Mouse (Mus musculus) cerebellum, adult (tissue): Measurements from ENCODE around the gene Trip13.

Source experiments
- ATAC-seq: cut with Nextera tagmentation; 2 replicates; pipeline ENCODE4 v1.9.2; 2017; ENCODE audit warnings: mild to moderate bottlenecking, moderate library complexity, mixed read lengths; ENCODE audit not compliant: insufficient number of reproducible peaks, low FRiP score, low TSS enrichment

Trip13 gene

DNA sequence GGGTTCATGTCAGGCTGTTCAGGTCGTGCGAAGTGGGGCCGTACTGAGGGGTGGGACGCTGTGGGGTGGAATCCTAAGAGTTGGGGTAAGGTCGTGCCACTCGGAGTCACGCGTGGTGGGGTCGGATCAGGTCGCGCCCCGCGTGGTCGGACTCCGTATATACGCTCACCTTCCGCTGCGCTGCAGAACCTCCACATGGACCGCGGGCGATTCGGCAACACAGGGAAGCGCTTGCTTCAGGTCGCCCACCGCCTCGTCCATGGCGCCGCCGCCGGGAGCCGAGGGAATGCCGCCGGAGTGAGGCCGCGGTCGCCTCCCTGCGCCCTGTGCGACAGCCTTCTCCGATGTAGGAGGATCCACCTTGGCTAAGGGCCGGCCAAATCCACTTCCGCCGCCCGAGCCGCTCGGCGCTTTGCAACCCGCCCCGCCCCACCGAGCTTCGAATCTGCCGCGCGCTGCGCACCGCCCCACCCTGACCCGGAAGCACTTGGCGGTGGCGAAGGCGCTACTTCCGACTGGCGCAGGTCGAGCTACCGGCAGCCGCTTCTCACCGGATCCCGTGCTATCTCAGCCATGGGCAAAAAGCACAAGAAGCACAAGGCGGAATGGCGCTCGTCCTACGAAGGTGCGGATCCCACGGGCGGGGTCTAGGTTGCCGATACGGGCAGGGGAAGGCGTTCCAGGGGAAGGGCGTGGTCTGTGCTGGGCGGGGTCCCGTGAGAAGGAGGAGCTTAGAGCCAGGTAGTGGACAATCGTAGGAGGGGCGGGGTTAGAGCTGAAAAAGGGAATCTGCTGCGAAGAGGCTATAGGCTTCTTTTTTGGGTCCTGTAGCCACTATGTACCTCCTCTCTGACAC, at the start of gene Trip13, which contains the start of gene Brd9:
Gene Trip13 (minus strand): TSS at position 464 of the 856 bp plus-strand sequence.
Gene Brd9 (plus strand): TSS at position 491 of the 856 bp plus-strand sequence.
- ATAC-seq: peak; percentile 89

DNA sequence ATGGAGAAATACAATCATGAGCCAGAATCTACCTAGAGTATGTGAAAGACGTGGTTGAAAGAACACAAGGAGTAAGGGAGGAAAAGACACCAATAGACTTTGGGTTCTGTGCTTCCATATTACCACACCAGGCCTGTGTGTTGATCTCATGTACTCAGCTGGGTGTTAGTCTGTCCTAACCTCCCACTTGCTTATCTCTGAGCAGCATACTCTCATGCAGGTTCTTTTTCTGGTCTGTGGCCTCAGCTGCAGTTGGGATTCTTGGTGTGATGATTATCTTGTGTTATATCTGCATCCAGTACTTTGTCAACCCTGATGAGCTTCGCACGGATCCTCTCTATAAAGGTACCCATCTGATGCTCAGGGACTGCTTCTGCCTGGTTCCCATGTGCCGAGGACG, 39.4 kb upstream of the Trip13 start:
- ATAC-seq: no peak

DNA sequence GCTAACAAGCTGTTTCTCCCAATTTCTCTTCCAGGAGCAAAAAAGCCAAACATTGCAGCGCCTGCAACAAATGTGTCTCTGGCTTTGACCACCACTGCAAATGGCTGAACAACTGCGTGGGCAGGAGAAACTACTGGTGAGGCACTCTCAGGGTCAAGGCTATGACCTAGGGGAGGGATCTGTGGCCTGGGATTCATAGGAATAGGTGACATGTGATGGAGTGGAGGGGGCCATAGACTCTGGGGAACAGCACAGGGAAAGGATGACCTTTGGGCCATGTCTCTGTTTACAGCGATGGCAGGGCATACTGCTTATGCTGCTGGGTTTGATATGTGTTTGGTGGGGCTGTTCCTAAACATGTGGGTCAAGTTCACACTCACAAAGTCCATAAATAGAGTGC, 36.9 kb upstream of the Trip13 start:
- no peak for ATAC-seq

DNA sequence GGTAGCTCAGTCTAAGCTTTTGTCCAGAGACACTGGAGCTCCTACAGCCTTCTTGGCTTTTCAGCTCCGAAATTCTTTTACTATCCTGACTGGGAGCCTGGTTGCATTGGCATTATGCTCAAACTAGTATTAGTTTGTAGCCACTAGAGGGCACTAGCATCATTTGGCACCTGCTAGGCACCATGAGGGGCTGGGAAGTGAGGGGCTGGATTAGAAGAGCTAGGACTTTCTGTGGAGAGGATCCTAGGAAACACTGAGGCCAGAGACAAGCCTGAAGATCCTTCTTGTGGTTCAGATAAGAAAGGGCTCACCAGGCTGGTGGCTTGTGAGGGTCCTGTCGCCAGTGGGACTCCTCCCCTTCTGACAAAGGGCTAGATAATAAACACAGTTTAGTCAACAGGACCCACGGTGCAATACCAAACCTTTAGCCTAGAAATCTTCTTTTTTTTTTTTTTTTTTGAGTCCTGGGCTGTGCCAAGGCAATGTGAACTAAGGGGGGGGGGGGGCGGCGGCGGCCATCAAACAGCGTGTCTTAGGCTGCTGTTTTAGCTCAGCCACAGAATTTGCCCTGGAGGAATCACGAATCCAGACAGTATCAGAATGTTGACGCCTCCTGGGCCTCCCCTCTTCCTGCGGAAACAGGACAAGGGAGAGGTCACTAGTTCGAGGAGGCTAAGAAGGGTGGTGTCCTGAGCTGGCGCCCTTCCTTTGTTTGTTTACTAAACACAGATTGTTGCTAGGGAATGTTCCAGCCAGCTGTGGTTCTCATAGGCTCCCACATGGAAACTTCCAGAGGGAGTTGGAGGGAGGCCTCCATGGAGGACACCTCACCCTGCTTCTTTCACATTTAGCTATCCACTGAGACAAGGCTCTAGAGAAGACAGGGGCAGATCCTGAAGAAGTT, 33.2 kb upstream of the Trip13 start:
- ATAC-seq: peak; percentile 74

DNA sequence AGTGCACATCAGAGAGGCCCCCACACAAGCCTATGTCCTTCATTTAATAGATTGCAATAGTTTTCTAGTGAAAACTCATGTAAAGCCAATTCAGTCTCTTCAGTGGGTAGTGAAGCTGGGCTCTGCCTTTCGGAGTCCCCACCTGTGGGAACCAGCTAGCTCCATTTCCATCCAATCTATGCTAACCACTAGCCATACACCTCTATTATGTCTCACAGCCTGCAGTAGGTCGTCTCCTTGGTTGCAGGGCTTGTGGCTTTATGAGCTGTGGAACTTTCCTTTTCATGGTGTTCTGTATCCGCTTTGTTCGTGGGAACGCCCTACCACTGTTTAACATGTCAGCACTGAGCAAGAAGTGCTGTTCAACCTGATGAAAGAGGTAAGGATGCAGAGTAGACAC, 26.0 kb upstream of the Trip13 start, which contains the start of gene Zdhhc11:
Gene Zdhhc11 (plus strand): TSS at position 301 of the 400 bp plus-strand sequence.
- ATAC-seq: no peak

DNA sequence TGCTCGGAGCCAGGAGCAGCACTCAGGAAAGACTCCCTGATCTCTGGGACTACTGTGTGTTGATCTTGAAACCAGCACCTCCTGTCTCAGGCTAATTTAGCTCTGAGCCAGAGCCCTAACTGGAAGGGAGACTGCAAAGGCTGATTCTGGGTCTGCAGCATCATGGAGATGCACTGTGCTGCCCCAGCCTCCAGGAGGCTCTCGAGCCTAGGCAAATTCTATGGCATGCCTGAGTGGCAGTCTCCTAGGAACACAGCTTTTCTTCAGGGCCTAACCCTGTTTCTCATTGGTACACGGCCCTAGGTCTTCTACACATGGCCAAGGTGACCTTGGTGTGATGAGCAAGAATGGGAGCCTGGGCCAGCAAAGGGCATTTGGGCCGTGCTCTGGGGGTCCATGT, 23.6 kb upstream of the Trip13 start:
- no peak for ATAC-seq

DNA sequence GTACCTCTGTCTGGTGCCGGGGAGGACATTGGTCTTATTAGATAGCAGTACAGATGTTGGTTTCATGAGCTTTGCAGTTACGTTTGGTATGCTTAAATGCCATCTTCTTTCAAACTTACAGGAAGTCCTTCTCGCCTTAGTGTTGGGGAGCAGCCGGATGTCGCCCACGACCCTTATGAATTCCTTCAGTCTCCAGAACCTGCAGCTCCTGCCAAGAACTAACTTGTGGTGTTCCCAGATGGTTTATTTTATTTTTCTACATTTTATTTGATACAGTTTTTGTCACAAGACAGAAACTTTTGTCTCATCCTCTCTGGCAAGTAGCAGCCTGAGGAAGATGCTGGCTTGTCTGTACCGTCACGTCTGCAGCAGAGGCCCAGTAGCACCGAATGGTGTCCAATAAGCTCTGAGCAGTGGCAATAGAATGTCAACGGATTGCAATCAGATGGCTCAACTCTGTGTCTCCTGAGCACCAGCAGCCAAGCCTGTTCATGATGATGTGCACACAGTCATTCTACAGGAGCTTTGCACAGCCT, 22.6 kb upstream of the Trip13 start:
- no peak for ATAC-seq

DNA sequence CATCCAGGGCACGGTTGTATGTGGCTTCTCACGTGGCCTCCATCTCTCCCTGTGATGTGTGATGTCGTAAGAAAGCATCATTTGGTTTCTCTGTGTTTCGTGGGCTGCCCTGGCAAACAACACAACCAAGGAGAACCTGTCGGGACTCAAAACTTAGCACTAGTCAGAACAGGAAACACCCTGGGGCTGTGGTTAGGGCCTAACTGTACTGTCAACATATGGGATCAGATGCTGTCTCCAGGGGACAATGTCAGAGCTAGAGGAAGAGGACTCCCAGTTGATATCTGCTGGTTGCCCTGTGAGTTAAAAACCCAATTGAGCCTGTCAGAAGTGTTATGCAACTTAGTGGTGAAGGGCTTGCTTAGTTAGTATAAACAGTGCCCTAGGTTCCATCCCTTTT, 17.9 kb upstream of the Trip13 start:
- ATAC-seq: no peak

DNA sequence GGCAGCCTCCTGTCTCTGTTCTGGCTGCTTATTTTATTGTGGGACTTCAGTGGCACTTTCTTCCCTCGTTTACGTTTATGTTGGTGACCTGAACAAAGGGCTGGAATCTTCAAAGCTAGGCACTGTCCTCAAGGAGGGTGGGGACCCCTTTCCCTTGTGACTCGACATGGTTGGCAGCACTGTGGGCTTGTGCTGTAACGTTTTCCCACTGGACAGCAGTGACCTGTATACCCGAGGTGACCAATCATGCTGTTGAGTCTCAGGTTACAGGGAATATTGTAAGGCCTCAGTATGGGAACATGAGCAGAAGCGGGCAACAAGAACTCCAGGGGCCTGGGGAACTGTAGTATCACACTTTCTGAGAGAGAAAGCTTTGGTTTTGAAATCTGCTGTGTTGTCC, 17.1 kb upstream of the Trip13 start:
- ATAC-seq: no peak

DNA sequence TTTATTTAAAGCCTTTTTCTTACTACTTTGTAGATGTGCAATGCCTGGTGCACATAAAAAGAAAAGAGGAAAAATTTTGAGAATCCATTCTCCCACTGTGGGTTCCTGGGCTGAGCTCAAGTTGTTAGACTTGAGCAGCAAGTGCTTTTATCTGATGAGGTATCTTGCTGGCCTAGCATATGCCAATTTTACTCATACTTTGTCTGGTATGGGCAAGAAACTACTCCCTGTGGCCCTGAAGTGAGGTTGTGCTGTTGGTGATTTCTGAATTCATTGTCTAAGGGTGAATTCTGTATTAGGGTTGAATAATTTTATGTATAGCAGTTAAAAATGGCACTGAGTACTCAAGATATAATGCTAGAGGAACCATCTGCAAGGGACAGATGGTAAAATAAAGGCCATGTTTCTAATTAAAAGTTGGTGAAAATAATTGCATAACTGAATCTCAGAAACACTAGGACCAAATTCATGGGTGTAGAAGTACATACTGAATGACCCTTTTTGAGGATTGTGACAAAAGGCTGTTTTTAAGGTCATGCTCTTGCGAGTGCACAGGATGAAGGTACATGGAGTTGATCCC, 16.1 kb upstream of the Trip13 start:
- no peak for ATAC-seq

DNA sequence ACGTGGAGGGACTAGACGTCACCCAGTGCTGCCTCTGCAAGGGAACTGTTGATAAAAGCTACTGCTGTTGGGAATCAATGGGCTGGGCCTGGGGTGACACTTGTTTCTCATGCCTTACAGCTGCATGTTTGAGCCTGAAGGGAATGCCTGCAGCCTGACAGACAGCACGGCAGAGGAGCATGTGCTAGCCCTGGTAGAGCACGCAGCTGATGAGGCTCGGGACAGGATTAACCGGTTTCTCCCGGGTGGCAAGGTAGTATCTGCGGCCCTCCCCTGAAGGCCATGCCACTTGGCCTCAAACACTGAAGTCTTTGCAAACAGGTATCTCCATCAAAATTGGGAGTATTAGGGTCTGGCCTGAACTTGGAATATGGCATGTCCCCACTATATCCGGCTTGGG, 7.0 kb upstream of the Trip13 start:
- ATAC-seq: no peak

DNA sequence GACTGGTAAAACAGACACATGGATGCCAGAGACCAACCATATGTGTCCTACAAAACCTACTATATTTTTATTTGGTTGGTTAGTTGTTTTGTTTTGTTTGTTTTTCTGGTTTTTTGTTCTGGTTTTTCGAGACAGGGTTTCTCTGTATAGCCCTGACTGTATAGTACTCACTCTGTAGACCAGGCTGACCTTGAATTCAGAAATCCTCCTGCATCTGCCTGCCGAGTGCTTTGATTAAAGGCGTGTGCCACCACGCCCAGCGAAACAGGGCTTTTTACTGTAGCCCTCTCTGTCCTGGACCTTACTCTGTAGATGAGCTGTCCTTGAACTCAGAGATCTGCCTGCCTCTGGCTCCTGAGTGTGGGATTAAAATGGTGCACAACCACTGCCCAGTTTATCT, 1.5 kb upstream of the Trip13 start:
- ATAC-seq: no peak

DNA sequence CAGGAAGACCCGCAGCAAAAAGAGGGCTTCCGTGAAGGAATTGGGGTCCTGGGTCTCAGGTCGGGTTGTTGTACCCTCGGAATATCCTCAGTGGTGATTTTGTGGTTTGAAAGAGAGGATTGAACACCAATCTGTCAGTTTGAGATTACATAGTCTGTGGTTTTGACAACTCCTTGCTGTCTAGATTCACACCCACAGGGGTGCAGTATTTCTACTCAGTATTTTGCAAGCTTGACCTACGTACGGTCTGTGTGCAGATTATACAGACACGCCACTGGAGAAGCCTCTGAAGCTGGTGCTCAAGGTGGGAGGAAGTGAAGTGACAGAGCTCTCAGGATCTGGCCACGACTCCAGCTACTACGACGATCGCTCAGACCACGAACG, 585 bp upstream of the Trip13 start:
- peak; percentile 42 for ATAC-seq

DNA sequence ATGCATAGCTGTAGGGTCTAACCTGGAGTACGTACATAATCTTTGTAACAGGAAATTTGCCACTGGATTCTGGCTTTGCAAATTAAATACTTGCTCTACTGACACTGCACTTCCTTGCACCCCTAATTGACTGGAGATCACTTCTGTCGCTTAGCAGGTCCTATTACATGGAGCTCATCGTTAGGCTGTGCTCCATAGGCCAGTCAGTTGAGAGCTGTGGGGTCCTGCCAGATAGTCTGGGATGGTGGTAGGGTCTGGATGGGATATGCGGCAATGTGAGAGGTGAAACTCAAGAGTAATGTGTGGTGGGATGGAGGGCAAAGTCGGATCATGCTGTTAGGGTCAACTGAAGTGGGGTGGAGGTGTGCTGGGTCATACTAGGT, 655 bp downstream of the Trip13 start:
- peak; percentile 13; the same call in 1 of the 2 replicates for ATAC-seq

DNA sequence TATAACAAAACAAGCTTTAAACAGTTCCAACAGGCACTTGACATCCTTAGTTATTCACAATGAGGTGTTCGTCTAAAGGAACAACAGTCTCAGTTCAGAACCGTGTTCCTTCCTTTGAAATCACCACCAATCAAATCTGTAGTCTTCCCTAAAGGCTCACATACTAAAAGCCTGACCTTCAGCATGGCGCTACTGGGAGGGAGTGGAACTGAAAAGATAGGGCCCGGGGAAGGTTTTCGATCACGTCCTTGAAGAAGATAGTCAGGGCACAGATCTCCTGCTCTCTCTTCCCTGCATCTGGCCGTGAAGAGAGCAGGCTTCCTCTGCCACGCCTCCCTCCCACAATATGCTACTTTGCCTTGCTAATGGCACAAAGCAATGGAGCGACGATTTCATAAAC, 5.4 kb downstream of the Trip13 start:
- no peak for ATAC-seq

DNA sequence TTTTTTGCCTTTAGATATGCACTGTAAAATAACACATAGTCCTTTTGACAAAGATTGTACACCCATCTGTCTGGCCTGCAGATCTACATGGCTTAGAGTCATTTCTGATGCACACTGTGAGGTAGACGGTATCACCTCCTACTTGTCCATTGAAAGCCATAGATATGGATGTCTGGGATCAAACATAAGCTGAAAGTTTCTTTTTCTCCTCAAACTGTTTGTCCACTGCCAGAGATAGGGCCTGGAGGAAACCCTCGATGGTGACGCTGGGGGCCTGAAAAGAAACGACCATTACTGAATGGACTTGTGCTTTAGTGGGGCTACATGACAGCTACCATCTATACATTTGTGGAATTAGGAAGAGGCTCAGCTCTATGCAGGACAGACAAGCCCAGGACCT, 24.5 kb downstream of the Trip13 start:
- no peak for ATAC-seq

DNA sequence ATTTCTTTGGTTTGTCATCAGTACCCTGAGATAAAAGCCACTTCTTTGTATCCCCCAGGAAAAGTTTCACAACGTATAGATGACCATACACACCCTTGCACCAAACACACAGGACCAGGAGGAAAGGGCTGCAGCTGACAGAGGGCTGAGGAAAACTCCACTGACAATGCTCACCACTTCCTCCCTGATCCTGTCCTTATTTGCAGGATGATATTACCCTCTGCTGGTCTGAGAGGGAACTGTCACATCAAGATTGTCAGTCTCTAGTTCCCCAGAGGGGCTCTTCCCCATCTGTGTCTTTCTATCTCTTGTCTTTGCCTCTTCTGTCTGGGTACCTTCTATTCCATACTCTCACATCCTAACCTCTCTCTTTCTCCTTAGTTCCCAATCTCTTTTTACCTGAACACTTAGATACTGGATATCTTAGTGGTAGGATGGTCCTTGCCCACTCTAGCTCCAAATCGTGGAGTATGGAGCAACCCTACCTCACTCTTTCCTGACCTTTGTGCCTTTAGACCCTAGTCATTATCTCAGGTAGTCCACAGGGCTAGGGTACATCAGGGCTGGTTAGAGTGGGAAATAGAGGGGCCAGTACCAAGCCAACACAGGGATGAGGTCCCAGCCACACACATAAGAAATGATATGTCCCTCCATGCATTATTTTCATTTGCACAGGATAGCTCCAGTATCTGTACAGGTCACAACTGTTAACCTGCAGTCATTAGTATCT, 29.7 kb downstream of the Trip13 start:
- peak; percentile 46; the same call in 1 of the 2 replicates for ATAC-seq

DNA sequence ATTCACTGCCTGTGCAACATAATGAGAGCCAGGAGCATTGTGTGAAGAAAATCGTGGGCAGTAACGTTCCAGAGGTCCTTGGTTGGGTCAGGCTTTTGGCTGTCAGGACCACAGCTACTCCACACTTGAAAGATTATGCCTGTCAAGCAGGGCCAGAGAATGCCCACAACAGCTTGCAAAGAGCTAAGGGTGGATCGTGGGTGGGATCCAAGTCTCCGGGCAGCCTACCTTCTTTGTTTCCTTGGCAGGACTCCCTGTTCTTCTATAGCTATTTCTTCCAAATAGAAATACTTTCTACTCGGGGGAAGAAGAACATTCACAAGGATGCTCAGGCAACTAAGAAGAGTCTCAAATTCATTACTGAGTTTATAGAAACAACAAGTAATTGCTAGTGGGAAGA, 30.4 kb downstream of the Trip13 start:
- ATAC-seq: no peak

DNA sequence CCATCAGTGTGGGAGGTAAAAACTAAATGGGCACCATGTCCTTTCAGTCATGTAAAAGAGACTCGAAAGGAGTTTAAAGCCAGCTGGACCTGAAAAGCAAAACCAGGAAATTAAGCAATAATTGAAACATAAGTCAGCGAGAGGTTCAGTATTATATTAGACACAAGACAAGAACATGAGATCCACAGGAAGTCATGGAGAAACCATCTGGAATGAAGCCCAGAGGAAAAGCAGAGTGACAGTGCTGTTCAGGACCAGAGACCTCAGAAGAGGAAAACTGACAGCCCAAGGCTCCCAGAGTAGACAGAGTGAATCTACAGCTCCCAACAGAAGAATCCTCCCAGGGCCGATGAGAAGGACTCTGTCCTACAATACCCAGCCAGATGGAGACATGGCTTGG, 40.0 kb downstream of the Trip13 start:
- no peak for ATAC-seq
